Mouse (Mus musculus) adrenal gland, postnatal 25 days (tissue): ENCODE results near the gene Rln3. TPM values are rescaled to one million over a fixed set of nuclear protein-coding genes. Genes with fewer than 3 reads are reported as not detected.
"Not testable (repeated sequence)": the region's sequence is repeated elsewhere in the genome, so short reads cannot be mapped to it uniquely, and the experiment has no call there.

ENCODE experiments used
- DNase-seq: peaks from one replicate; pipeline ENCODE4 v3.0.0; 2021; ENCODE audit warnings: mixed read lengths
- total RNA-seq: library from RNA; stranded (reverse); gene quantifications from 2 replicates; pipeline ENCODE4 v1.2.3, GENCODE M21; 2021

Gene Rln3
- total RNA-seq, 1 experiment from 2014 or later: not detected

- DNase-seq: no peak
These were observed 25.1 kb downstream of the Rln3 start for GRCm38 (mm10) chr8:84019738-84020137.

- no peak for DNase-seq
These were observed 29.0 kb downstream of the Rln3 start for GRCm38 (mm10) chr8:84015833-84016232.

GRCm38 (mm10) chr8:84012499-84013165 is 32.2 kb downstream of the Rln3 start:
- DNase-seq: no peak

- DNase-seq: no peak
These were observed 32.9 kb downstream of the Rln3 start, which contains the start of gene 2210011C24Rik for GRCm38 (mm10) chr8:84011705-84012498. Gene 2210011C24Rik, minus strand, starts transcription at chr8:84012171.

- DNase-seq: peak; percentile 84
These were observed 33.9 kb downstream of the Rln3 start for GRCm38 (mm10) chr8:84010625-84011611.

GRCm38 (mm10) chr8:84009876-84010275 is 34.9 kb downstream of the Rln3 start:
- DNase-seq: peak; percentile 89

GRCm38 (mm10) chr8:84008362-84008761 is 36.4 kb downstream of the Rln3 start:
- no peak for DNase-seq

GRCm38 (mm10) chr8:84005502-84005901 is 39.3 kb downstream of the Rln3 start:
- DNase-seq: not testable (repeated sequence)

GRCm38 (mm10) chr8:84004533-84005201 is 40.1 kb downstream of the Rln3 start:
- DNase-seq: peak; percentile 94

GRCm38 (mm10) chr8:84003612-84004246 is 41.1 kb downstream of the Rln3 start:
- no peak for DNase-seq

- DNase-seq: no peak
These were observed 41.7 kb downstream of the Rln3 start for GRCm38 (mm10) chr8:84002957-84003611.

GRCm38 (mm10) chr8:84001281-84002000 is 43.4 kb downstream of the Rln3 start, which contains the start of gene 1700067K01Rik:
Gene 1700067K01Rik, plus strand, starts transcription at chr8:84001502.
- peak; percentile 10 for DNase-seq

GRCm38 (mm10) chr8:83999825-84000224 is 45.0 kb downstream of the Rln3 start:
- DNase-seq: no peak

GRCm38 (mm10) chr8:83999057-83999705 is 45.6 kb downstream of the Rln3 start:
- DNase-seq: no peak

GRCm38 (mm10) chr8:83998231-83999056 is 46.4 kb downstream of the Rln3 start:
- DNase-seq: peak; percentile 56

GRCm38 (mm10) chr8:83997511-83998141 is 47.2 kb downstream of the Rln3 start, which contains the start of gene Samd1:
Gene Samd1, plus strand, starts transcription at chr8:83997672.
- DNase-seq: peak; percentile 43
